Mouse (Mus musculus) midbrain, embryonic 14.5 days (tissue): ENCODE measurements around the gene Vstm2l. TPM values are rescaled to one million over a fixed set of nuclear protein-coding genes. Genes with fewer than 3 reads are reported as not detected.

Experiments
- ATAC-seq: fragments of 200-750 bp; cut with Nextera tagmentation; 2 replicates; pipeline ENCODE4 v1.8.0; 2017; ENCODE audit warnings: moderate number of reproducible peaks, moderate library complexity; ENCODE audit not compliant: low FRiP score, low TSS enrichment
- DNase-seq: peaks from one replicate; pipeline ENCODE4 v3.0.0-alpha.2; 2015
- H3K27ac ChIP-seq: fragments of 300-500 bp; sonication (generic); replicated peaks from 2 replicates; pipeline ENCODE4 v1.5.1; 2014; ENCODE audit warnings: mild to moderate bottlenecking, low read depth, low read length, moderate library complexity
- H3K27me3 ChIP-seq: fragments of 300-500 bp; sonication (generic); 2 replicates; pipeline ENCODE4 v1.6.1; 2014; ENCODE audit warnings: low read length, control low read depth, mixed read lengths; ENCODE audit not compliant: control insufficient read depth, insufficient read depth
- H3K36me3 ChIP-seq: fragments of 300-500 bp; sonication (generic); 2 replicates; pipeline ENCODE4 v1.6.1; 2014; ENCODE audit warnings: low read length, control low read depth; ENCODE audit not compliant: control insufficient read depth, insufficient read depth
- H3K4me1 ChIP-seq: fragments of 300-500 bp; sonication (generic); 2 replicates; pipeline ENCODE4 v1.6.1; 2014; ENCODE audit warnings: mild to moderate bottlenecking, antibody characterized with exemption, low read length, control low read depth; ENCODE audit not compliant: control insufficient read depth, insufficient read depth
- H3K4me2 ChIP-seq: fragments of 300-500 bp; sonication (generic); 2 replicates; pipeline ENCODE4 v1.6.1; 2014; ENCODE audit warnings: mild to moderate bottlenecking, low read length, moderate library complexity
- H3K4me3 ChIP-seq: fragments of 300-500 bp; sonication (generic); replicated peaks from 2 replicates; pipeline ENCODE4 v1.5.1; 2014; ENCODE audit warnings: low read depth, low read length
- H3K9ac ChIP-seq: fragments of 300-500 bp; sonication (generic); replicated peaks from 2 replicates; pipeline ENCODE4 v1.6.1; 2014; ENCODE audit warnings: mild to moderate bottlenecking, low read length, moderate library complexity
- H3K9me3 ChIP-seq: fragments of 300-500 bp; sonication (generic); 2 replicates; pipeline ENCODE4 v1.6.1; 2016; ENCODE audit warnings: low read length, control low read depth, mixed read lengths; ENCODE audit not compliant: control insufficient read depth
- WGBS: fragments of 180-500 bp; shearing (Covaris S2); extraction: QIAGEN DNeasy Blood & Tissue Kit; methylation state at CpG from one replicate; pipeline ENCODE4 v1.1.7; 2014; 5-methylcytosine and 5-hydroxymethylcytosine counted together
- polyA plus RNA-seq: library from polyadenylated mRNA; unstranded; fragments of >200 nt; fragmentation: Nextera tagmentation; extraction: Ambion mirVana; gene quantifications from 2 replicates; pipeline ENCODE4 v1.2.1, GENCODE M21; 2014

The Vstm2l gene
- polyA plus RNA-seq, 1 experiment from 2014 or later = 38.5 TPM

- no peaks in the 10 kb centered on the region for H3K27me3 ChIP-seq
- no peak overlapping the region for H3K9ac ChIP-seq
- H3K4me2 ChIP-seq = no peak overlapping the region
- H3K4me3 ChIP-seq = no peak overlapping the region
- DNase-seq (peak; percentile 55), ATAC-seq (no peak)
- no peaks in the 10 kb centered on the region for H3K9me3 ChIP-seq
- H3K27ac ChIP-seq = no peak overlapping the region
- peaks cover 26% of the 10 kb centered on the region for H3K36me3 ChIP-seq
- 87% methylated on average over 2 of the region's 2 CpGs for WGBS
- peaks cover 23% of the 10 kb centered on the region for H3K4me1 ChIP-seq
These were observed 75.5 kb downstream of the Vstm2l start for GRCm38 (mm10) chr2:157989946-157990345.

DNA sequence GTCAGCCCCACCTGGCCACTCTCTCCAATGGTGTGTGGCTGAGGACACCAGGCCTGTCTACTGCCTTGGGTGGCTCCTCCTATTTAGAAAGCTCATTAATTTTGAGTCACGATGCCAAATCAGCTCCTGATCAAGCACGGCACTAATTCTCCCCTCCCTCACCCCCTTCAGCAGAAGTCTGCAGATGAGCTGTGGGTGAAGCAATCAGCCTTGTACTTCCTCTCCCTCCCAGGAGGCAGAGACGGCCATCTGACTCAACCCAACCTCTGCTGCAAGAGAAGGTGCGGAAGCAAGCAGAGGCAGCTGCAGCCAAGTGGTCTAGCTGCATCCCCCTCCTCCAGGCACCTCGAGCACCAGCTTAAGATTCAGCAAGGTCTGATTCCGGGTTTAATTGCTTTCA lies 76.6 kb downstream of the Vstm2l start:
- Histone ChIP-seq H3K4me3 (no peak overlapping the region), H3K36me3 (peaks cover 36% of the 10 kb centered on the region), H3K9ac (no peak overlapping the region), H3K27me3 (no peaks in the 10 kb centered on the region), H3K9me3 (no peaks in the 10 kb centered on the region), H3K4me1 (peaks cover 21% of the 10 kb centered on the region), H3K27ac (peak overlapping the region; percentile 61), H3K4me2 (no peak overlapping the region)
- DNase-seq (no peak), ATAC-seq (no peak)
- 63% methylated on average over 6 of the region's 6 CpGs for WGBS

- ATAC-seq (no peak), DNase-seq (no peak)
- Histone ChIP-seq H3K4me2 (no peak overlapping the region), H3K27me3 (no peaks in the 10 kb centered on the region), H3K36me3 (peaks cover 47% of the 10 kb centered on the region), H3K27ac (no peak overlapping the region), H3K4me1 (peaks cover 13% of the 10 kb centered on the region), H3K9me3 (no peaks in the 10 kb centered on the region), H3K4me3 (no peak overlapping the region), H3K9ac (no peak overlapping the region)
- WGBS = 97% methylated on average over 4 of the region's 4 CpGs
These were observed 78.0 kb downstream of the Vstm2l start for GRCm38 (mm10) chr2:157992501-157992900.

Other genes with a start within 250 kb of the Vstm2l start
- 61.2 and 78.7 TPM in 2 replicates for gene Ctnnbl1, start 177.3 kb upstream of the Vstm2l start, polyA plus RNA-seq
- gene Tti1, start 113.8 kb downstream of the Vstm2l start, polyA plus RNA-seq = 11.4 and 20.5 TPM in 2 replicates
- gene Rprd1b, start 113.8 kb downstream of the Vstm2l start, polyA plus RNA-seq = 32.9 and 40.2 TPM in 2 replicates
- 0.77 and 6.8 TPM in 2 replicates for gene Tgm2, start 231.8 kb downstream of the Vstm2l start, polyA plus RNA-seq